Mouse (Mus musculus) spleen, adult 2 months (tissue): ENCODE results near the gene Mipol1. TPM values are rescaled to one million over a fixed set of nuclear protein-coding genes. Genes with fewer than 3 reads are reported as not detected.

Source experiments
- DNase-seq, 2 experiments: peaks; one replicate each; pipeline versions ENCODE4 v3.0.0 to v3.0.0-alpha.2; 2012 to 2021; ENCODE audit warnings: low spot score in 2 of 2, low read depth in 1 of 2
- H3K27ac ChIP-seq: fragments of 200-500 bp; 2 replicates; pipeline ENCODE4 v1.5.1; 2012; ENCODE audit warnings: low read length, inconsistent platforms; ENCODE audit not compliant: insufficient read depth
- H3K27me3 ChIP-seq: fragments of 200-500 bp; 2 replicates; pipeline ENCODE4 v1.6.1; 2012; ENCODE audit warnings: mild to moderate bottlenecking, moderate library complexity, low read length, inconsistent platforms; ENCODE audit not compliant: control insufficient read depth, insufficient read depth
- H3K36me3 ChIP-seq: fragments of 200-500 bp; 2 replicates; pipeline ENCODE4 v1.6.1; 2012; ENCODE audit warnings: mild to moderate bottlenecking, low read length, inconsistent platforms; ENCODE audit not compliant: control insufficient read depth, insufficient read depth
- H3K4me1 ChIP-seq: fragments of 200-500 bp; 2 replicates; pipeline ENCODE4 v1.6.1; 2011; ENCODE audit warnings: inconsistent platforms; ENCODE audit not compliant: control insufficient read depth, insufficient read depth, insufficient read length
- H3K4me3 ChIP-seq: fragments of 200-500 bp; 2 replicates; pipeline ENCODE4 v1.5.1; 2011; ENCODE audit warnings: mild to moderate bottlenecking, inconsistent platforms; ENCODE audit not compliant: insufficient read depth, insufficient read length; ENCODE audit errors: extremely low read depth
- CTCF ChIP-seq: fragments of 200-500 bp; IDR thresholded peaks from 2 replicates; pipeline ENCODE4 v1.5.1; 2011; ENCODE audit warnings: mild to moderate bottlenecking, inconsistent platforms; ENCODE audit not compliant: insufficient read depth, insufficient read length, insufficient replicate concordance; ENCODE audit errors: extremely low read depth
- POLR2A ChIP-seq: fragments of 200-500 bp; IDR thresholded peaks from 2 replicates; pipeline ENCODE4 v1.6.1; 2011; ENCODE audit warnings: low read depth, low read length, inconsistent platforms
- WGBS: fragments of 180-500 bp; shearing (Covaris S2); methylation state at CpG from one replicate; pipeline ENCODE4 v1.1.7; 2018; 5-methylcytosine and 5-hydroxymethylcytosine counted together
- polyA plus RNA-seq: library from polyadenylated mRNA; depleted of rRNA; stranded (reverse); fragments of >200 nt; gene quantifications from 2 replicates; pipeline ENCODE4 v1.2.3, GENCODE M21; 2012

The Mipol1 gene
- polyA plus RNA-seq, 1 experiment = 0.60 TPM

DNA sequence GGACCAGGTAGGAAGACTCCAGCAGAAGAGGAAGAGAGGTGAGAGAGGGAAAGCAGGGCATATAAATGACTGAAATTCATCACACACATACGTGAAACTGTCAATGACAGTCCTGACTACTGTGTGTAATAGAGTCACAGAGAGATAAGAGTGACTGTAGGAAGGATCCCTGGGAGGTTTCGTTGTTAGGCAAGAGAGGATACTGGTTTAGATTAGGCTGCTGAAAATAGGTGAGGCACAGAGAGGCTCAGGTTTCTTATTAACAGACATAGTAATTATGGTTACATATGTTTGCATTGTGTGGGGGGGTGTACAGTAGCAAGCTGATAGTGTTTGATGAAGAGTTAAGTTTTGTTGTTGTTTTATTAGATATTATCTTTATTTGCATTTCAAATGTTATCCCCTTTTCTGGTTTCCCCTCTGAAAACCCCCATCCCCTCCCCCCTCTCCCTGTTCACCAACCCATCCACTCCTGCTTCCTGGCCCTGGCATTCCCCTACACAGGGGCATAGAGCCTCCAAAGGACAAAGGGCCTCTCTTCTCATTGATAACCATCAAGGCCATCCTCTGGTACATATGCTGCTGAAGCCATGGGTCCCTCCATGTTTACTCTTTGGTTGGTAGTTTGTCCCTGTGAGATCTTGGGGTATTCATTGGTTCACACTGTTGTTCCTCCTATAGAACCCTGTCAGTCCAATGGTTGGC lies 157.5 kb downstream of the Mipol1 start:
- DNase-seq = no peak
- WGBS = 85% methylated on average over 2 of the region's 2 CpGs
- H3K4me1 ChIP-seq = no peaks in the 10 kb centered on the region
- no peak for TF ChIP-seq CTCF
- TF ChIP-seq POLR2A = no peak
- no peak overlapping the region for H3K27ac ChIP-seq
- no peaks in the 10 kb centered on the region for H3K27me3 ChIP-seq
- no peak overlapping the region for H3K4me3 ChIP-seq
- no peaks in the 10 kb centered on the region for H3K36me3 ChIP-seq

DNA sequence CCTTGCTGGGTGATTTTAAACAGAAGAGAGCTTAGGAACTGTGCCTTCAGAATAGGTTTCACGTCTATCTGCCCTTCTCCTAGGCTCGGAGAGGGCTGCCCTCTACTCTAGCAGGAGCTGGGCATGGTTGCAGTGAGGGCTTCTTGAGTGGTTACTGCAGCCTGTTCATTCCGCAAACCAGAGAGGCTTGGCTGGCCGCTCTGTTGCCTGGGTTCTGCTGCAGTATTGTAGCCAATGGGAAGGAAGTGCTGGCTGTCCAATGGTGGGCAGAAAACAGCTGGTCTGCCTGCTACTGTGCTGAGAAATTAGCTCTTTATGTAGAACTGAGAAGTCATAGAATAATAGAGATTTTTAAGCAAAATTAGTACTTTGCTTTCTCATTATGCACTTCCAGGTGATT lies 169.3 kb downstream of the Mipol1 start:
- 83% methylated on average over 4 of the region's 4 CpGs for WGBS
- Histone ChIP-seq H3K27ac (no peak overlapping the region), H3K4me3 (no peak overlapping the region), H3K36me3 (no peaks in the 10 kb centered on the region), H3K4me1 (no peaks in the 10 kb centered on the region), H3K27me3 (no peaks in the 10 kb centered on the region)
- no peak for DNase-seq
- TF ChIP-seq CTCF = no peak
- no peak for TF ChIP-seq POLR2A

DNA sequence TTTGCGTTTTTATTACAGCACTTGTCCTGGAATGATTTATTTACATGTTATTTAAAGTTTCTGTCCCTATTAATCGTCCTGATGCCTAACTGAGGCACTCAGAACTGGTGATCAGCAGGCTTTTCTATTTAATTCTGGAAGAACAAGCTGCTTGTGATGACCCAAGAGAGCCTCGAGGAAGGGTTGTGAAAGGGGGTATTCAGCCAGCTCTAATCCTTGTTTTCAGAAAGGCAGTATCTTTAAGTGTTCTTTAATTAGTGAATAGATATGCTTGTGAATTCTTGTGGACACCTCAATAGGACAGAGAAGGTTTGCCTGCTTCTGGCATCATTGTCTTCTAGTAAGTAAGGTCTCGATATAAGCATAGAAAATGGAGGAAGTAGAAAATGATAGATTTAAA lies 170.0 kb downstream of the Mipol1 start:
- no peaks in the 10 kb centered on the region for H3K36me3 ChIP-seq
- WGBS = 79% methylated on average over 4 of the region's 4 CpGs
- TF ChIP-seq CTCF (no peak), POLR2A (no peak)

DNA sequence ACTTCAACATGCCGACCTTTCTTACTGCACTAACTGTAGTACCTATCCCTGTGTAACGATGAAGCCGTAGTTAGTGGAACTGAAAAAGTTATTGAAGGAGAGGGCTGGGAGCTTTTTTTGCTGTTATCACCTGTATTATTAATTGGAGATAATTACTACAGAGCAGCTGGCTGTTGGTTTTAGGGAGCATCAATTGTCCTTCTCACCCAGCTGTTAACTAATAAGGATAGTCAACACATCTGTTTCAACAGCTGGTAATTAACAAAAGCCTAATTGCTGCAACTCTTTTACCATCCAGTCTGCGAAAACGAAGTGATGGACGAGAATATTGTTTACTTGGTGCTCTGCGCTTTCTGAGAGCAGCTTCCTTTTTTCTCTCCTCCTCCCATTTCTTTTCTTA lies 170.9 kb downstream of the Mipol1 start:
- H3K27me3 ChIP-seq = no peaks in the 10 kb centered on the region
- TF ChIP-seq POLR2A (no peak), CTCF (no peak)
- H3K4me3 ChIP-seq = no peak overlapping the region
- no peaks in the 10 kb centered on the region for H3K4me1 ChIP-seq
- no peaks in the 10 kb centered on the region for H3K36me3 ChIP-seq
- DNase-seq = no peak
- WGBS = 86% methylated on average over 7 of the region's 7 CpGs
- no peak overlapping the region for H3K27ac ChIP-seq

More for the DNA sequence above, 170.0 kb downstream of the Mipol1 start:
- DNase-seq = no peak
- Histone ChIP-seq H3K27me3 (no peaks in the 10 kb centered on the region), H3K27ac (no peak overlapping the region), H3K4me1 (no peaks in the 10 kb centered on the region), H3K4me3 (no peak overlapping the region)

DNA sequence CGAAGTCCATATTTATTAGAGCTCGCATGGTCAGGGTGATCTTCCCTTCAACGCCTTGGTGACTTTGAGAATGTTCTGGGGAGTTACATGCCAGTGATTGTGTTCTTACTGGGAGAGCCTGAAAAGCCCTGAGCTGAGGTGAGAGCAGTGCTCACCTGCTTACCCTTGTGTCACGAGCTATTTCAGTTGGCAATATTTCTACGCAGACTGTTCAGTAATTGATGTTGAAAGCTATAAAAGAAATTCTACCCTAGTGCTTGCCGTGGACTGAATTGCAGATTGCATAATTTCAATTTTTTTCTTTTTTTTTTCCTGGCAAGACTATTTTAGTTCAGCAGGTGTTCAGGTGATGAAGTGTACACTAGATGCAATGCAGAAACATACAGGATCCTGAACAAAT lies 172.1 kb downstream of the Mipol1 start:
- Histone ChIP-seq H3K27ac (no peak overlapping the region), H3K36me3 (no peaks in the 10 kb centered on the region), H3K4me3 (no peak overlapping the region), H3K4me1 (no peaks in the 10 kb centered on the region), H3K27me3 (no peaks in the 10 kb centered on the region)
- 94% methylated on average over 6 of the region's 6 CpGs for WGBS
- DNase-seq = no peak
- TF ChIP-seq CTCF (no peak), POLR2A (no peak)

DNA sequence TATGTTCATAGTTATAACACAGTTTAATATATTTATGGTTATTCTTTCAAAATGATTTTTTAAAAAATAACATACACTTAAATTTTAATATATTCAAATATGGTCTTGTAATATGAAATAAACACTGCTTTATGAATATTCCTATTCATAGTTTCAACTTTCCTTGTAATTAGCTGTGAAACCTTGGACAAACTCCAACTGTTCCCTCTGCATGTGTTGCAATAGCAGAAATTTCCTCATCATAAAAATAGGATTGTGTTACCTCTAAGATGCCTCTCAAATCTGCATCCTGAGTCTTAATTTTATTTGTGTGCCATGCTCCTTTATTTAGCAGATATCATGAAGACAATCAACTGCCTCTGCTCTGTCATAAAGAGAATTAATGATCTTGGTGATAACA lies 179.7 kb downstream of the Mipol1 start:
- Histone ChIP-seq H3K27ac (no peak overlapping the region), H3K4me3 (no peak overlapping the region), H3K4me1 (no peaks in the 10 kb centered on the region), H3K36me3 (no peaks in the 10 kb centered on the region), H3K27me3 (no peaks in the 10 kb centered on the region)
- no peak for DNase-seq
- TF ChIP-seq POLR2A (no peak), CTCF (no peak)

DNA sequence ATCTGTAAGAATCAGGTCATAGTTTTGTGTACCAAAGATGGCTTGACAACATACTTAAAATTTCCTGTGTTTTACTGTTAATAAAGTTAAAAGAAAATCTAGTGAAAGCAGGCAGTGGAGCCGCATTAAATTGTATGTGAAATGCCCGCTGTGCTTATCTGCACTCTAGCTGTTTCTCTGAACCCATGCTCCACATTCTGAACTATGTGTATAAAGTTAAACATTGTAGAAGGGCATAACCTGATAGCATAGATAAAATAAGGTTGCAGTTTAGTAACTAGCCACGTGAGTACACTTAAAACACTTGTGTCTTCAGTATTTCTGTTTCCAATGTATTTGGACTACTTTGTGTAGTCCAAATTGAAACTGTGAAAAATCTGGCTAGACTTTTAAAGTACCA lies 183.6 kb downstream of the Mipol1 start:
- no peak for TF ChIP-seq CTCF
- no peak for TF ChIP-seq POLR2A
- H3K27me3 ChIP-seq = no peaks in the 10 kb centered on the region
- H3K4me3 ChIP-seq = no peak overlapping the region
- no peaks in the 10 kb centered on the region for H3K4me1 ChIP-seq
- no peaks in the 10 kb centered on the region for H3K36me3 ChIP-seq
- DNase-seq = no peak
- 89% methylated on average over 3 of the region's 3 CpGs for WGBS
- H3K27ac ChIP-seq = no peak overlapping the region
